Mouse (Mus musculus) embryo, embryonic 10 days (tissue): ENCODE measurements at regions not wholly inside any gene's neighbourhood (a gene's known extent, or its start where the extent isn't known, plus 50 kb on each side); places are given as distances from the start of the nearest gene placed in this dataset.

Experiments used
- DNase-seq: peaks from one replicate; pipeline ENCODE4 v3.0.0-alpha.2; 2015; ENCODE audit warnings: low spot score

GRCm38 (mm10) chr14:68784395-68784794 is 509.7 kb downstream of the Synb start:
- no peak for DNase-seq

- DNase-seq: no peak
These were observed 510.9 kb downstream of the Synb start for GRCm38 (mm10) chr14:68783216-68783615.

GRCm38 (mm10) chr14:68770411-68770810 is 523.7 kb downstream of the Synb start:
- DNase-seq: no peak

GRCm38 (mm10) chr14:68762916-68763315 is 531.2 kb downstream of the Synb start:
- no peak for DNase-seq

GRCm38 (mm10) chr14:68744661-68745060 is 549.4 kb downstream of the Synb start:
- no peak for DNase-seq

- DNase-seq: no peak
These were observed 555.6 kb downstream of the Synb start for GRCm38 (mm10) chr14:68738474-68738873.

- DNase-seq: peak; percentile 72
These were observed 558.3 kb downstream of the Synb start for GRCm38 (mm10) chr14:68735756-68736155.

- DNase-seq: no peak
These were observed 572.9 kb downstream of the Synb start for GRCm38 (mm10) chr14:68721156-68721555.

GRCm38 (mm10) chr14:68719429-68720160 is 574.5 kb downstream of the Synb start:
- DNase-seq: no peak

GRCm38 (mm10) chr14:68718846-68719245 is 575.3 kb downstream of the Synb start:
- no peak for DNase-seq
